Mouse (Mus musculus): ENCODE measurements around the gene Slc12a7.

The Slc12a7 gene

GRCm38 (mm10) chr13:73732742-73733700, at the start of gene Slc12a7:
Slc12a7 (plus strand) TSS chr13:73733094.
- CTCF ChIA-PET = no interaction called here

DNA sequence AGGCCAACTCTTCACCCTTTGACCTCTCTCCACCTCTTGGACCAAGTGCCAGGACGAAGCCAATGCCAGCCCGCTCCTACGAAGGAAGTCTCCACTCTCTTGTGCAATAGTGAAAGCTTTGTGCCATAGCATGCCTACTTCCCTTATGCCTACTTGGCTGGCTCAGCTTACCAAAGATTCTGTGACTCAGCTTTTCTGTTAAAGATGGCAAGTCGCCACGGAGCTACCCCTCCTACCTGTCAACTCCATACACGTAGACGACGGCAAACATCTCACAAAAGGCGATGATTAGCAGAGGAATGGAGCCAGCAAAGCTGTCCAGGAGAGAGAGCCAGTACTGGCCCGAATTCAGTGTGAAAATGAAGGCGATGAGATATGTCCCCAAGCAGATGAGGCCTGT, 49.2 kb upstream of the Slc12a7 start:
- CTCF ChIA-PET = no interaction called here

- CTCF ChIA-PET = interaction anchor here (0.6 kb wide), 1 partner anchor 126 kb away, joined by 4 read pairs; no protein-coding TSS in a partner anchor
Observed at GRCm38 (mm10) chr13:73684412-73684811, 48.5 kb upstream of the Slc12a7 start.

DNA sequence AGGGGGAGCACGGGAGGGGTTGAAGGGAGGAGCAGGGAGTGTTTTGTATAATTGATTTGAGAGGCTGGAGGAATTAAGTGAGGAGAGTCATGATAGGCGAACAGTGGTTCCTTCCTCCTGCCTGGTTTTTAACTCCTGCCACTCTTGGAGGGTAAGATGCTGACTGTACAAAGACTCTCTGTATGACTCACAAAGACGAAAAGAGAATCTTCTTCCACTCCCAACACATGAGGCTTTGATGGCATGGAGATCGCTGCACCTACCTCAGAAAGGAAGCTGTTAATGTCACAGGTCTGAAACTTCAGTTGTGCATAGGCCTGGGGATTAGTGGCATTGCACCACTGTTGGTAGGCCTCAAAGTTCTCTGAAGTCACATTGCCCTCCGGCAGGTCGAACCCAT, 47.4 kb upstream of the Slc12a7 start:
- CTCF ChIA-PET = no interaction called here

- CTCF ChIA-PET = no interaction called here
Observed at GRCm38 (mm10) chr13:73687601-73688000, 45.3 kb upstream of the Slc12a7 start.

GRCm38 (mm10) chr13:73688934-73689333, 44.0 kb upstream of the Slc12a7 start:
- CTCF ChIA-PET = no interaction called here

- CTCF ChIA-PET = no interaction called here
Observed at GRCm38 (mm10) chr13:73692249-73692868, 40.5 kb upstream of the Slc12a7 start.

GRCm38 (mm10) chr13:73693333-73693732, 39.6 kb upstream of the Slc12a7 start:
- CTCF ChIA-PET = no interaction called here

DNA sequence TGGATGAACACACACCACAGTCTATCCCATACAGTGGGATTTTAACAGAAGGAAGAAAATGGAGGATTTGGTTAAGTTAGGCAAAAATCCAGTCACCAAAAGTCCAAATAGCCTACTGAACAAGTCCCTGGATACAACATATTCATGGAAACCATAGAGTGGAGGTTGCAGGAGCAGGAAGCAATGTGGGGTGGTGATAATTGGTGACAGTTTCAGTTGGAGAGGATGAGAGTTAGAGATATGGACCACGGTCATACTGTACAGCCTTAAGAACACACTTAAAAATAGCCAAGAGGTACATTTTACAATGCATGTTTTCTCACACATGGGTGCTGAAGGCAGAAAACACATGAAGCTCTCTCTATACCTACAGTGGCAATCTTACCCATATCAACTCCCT, 37.9 kb upstream of the Slc12a7 start:
- CTCF ChIA-PET = no interaction called here

DNA sequence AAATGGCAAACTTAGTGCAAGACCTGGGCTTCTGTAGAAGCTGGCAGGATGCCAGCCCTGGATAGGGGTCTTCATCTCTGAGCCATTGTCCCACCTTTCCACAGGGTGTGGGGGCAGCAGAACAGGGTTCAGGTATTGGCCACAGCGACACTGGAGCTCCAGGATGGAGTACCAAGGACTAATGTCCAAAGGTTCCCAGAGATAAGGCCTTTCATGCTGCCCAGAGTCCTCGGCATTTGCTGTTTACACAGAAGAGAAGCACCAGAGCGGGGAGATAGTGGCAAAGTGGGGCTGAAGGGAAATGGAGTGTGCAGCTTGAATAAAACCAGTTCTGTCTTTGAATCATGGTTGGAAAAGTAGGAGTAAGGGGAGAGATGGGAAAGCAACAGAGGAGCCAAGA, 36.4 kb upstream of the Slc12a7 start:
- CTCF ChIA-PET = no interaction called here

DNA sequence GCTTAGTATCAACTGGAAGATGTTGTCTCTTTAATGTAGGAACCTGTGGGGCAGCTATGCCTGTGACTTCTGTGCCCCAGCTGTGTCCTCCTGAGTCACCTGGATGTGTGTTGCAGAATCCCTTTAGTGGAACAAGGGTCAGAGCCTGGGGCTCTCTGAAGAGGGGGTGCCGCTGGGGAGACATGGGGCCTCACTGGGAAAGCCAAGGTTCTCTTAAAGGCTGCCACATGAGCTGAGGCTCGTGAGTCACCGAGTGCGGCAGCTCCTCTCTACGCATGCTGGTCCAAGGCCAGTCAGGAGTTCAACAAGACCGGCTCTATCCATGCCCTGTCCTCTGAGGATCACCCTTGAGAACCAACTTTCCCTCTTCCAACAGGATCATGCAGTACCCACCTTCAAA, 33.2 kb upstream of the Slc12a7 start:
- CTCF ChIA-PET = no interaction called here

DNA sequence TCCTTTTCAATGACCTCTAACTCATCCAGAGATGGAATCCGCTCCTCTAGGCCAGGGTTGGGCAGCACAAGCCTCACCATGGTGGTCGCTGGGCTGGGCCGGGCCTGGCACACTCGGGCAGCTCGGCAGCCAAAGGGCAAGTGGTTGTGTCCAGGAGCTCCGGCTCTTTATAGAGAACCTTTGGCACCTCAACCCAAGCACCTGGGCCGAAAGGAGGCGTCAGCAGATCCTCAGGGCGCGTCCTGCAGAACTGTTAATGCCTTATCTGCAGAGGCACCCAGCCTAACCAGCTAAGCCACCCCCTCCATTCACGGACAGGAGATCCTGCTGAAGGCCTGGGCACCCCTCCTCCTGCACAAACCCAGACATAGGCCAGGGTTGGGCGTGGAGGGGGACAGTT, 32.3 kb upstream of the Slc12a7 start:
- CTCF ChIA-PET = interaction anchor here (1.0 kb wide), 1 partner anchor 18 kb away, joined by 3 read pairs; no protein-coding TSS in a partner anchor

DNA sequence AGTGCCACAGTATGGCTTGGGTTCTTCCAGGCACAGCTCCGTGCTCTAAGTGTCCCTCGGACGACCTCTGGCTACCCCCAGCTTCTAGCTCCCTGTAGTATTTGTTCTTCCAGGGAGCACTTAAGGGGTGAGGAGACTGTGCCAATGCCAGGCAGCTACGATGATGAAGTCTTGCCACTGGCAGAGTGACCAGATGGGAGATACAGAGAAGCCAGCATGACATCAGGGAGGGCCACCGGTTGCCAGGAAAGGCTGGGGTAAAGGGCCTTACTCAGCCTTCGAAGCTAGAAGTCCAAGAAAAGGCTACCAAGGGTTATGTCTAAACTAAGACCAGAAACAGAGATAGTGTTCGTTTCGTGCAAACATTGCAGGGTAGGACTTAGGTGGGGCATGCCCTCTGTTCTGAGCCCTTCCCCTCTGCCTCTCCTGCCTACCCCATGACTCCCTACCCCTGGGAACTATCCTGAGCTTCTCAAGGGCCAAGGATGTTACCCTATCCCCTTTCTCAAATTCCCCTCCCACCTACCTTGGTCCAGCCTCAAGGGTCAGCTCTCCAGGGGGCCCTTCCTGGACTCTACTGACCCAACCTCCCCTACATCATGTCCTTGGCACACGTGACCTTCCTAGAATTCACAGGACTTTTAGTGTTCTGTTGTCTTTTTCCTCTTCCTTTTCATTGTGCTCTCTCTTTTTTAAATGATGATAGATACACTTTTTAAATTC, 31.6 kb upstream of the Slc12a7 start:
- CTCF ChIA-PET = interaction anchor here (0.5 to 1.0 kb wide), 2 partner anchors 14 to 18 kb away, joined by 3 to 4 read pairs; no protein-coding TSS in a partner anchor

- CTCF ChIA-PET = interaction anchor here (0.8 kb wide), 1 partner anchor 119 kb away, joined by 3 read pairs; no protein-coding TSS in a partner anchor
Observed at GRCm38 (mm10) chr13:73702776-73703175, 30.1 kb upstream of the Slc12a7 start.

DNA sequence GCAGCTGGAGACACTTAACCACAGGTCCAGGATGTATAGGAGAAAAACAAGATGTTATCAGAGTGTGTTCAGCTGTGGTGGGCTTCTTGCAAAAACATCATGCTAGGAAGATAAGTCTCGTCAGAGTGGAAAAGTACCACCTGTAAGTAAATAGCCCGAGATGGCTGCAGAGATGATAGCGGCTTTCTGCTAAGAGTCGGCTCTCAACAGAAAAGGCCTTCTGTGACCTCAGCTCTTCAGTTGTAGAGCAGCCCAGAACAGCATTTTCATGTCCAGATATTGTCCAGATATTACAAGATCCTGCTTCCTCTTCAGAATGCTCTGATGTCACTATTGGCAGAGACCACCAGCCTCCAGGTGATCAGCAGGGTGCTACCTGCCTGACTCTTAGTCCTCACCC, 29.4 kb upstream of the Slc12a7 start:
- CTCF ChIA-PET = interaction anchor here (0.8 kb wide), 1 partner anchor 118 kb away, joined by 3 read pairs; no protein-coding TSS in a partner anchor

DNA sequence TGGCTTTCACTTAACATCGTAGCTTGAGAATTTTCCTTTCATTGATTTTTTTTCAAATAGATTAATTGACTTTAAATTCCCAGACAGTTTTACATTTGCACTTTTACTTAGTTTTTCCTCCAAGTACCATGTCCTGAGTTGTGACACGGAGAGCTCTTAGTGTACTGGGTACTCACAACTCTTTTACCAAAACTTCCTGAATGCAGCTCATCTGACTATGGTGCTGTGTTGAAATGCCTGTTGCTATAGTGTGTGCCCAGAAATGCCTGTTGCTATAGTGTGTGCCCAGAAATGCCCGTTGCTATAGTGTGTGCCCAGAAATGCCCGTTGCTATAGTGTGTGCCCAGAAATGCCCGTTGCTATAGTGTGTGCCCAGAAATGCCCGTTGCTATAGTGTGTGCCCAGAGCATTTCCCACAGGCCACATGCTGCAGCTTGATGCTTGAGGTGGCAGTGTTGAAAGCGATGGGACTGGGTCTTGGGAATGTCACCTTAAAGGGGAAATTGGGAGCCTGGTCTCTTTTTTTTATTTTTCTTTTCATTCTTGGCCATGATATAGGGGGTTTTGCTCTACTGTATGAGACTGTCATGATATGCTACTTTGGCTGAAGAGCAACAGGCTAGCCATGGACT, 28.1 kb upstream of the Slc12a7 start, which contains the start of gene Slc6a19:
Gene Slc6a19, minus strand, starts transcription at position 172 of the 632 bp plus-strand sequence.
- CTCF ChIA-PET = interaction anchor here (0.5 to 0.6 kb wide), 2 partner anchors 48 to 476 kb away, joined by 4 to 40 read pairs; no protein-coding TSS in a partner anchor

DNA sequence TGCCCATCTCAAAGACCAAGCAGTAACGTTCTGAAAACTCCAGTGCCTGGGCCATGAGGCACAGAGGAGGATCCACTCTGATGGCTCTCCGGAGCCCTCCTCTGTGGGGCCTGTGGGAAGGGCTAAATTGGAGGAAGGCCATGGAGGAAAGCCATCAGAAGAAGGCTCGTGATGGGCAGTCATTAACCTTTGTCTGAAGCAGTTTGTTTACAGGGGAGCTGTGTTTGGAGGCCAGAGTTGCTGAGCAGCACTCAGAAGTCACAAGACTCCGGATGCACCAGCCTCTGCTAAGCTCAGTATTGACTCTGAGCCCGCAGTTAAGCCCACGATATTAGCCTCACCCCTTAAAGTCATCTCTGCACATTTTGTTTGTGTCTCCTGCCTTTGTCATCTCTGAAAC, 23.4 kb upstream of the Slc12a7 start:
- CTCF ChIA-PET = interaction anchor here (0.6 kb wide), 1 partner anchor 53 kb away, joined by 3 read pairs; no protein-coding TSS in a partner anchor

DNA sequence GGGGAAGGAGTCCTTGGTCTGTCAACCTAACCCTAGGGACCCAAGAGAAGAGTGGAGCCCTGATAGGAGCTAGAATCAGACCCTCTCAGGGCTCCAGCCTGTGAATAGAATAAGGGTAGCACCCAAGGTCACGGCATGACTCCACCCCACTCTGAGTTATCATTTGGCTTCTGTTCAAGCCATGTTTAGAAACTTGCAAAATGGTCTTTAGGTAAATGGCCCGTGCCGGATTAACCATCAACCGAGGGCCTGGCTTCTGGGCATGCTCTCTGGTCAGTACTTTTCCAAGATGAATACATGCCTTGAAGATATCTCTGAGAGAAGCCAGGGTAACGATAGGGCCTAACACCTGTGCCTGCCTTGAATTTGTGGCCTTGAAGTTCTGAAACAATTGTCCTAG, 21.7 kb upstream of the Slc12a7 start:
- CTCF ChIA-PET = no interaction called here

- CTCF ChIA-PET = no interaction called here
Observed at GRCm38 (mm10) chr13:73711803-73712202, 21.1 kb upstream of the Slc12a7 start.

GRCm38 (mm10) chr13:73712228-73712627, 20.7 kb upstream of the Slc12a7 start:
- CTCF ChIA-PET = no interaction called here

GRCm38 (mm10) chr13:73713204-73713603, 19.7 kb upstream of the Slc12a7 start:
- CTCF ChIA-PET = no interaction called here

Data from spleen, embryonic (tissue).